Mouse (Mus musculus) stomach, postnatal 0 days (tissue): ENCODE measurements around the gene Maats1.

Experiments
- CTCF ChIP-seq: IDR thresholded peaks from 2 replicates; pipeline ENCODE4 v1.5.1; 2016; ENCODE audit warnings: antibody characterized with exemption, low read depth, mild to moderate bottlenecking, moderate library complexity
- EP300 ChIP-seq: optimal IDR thresholded peaks from 2 replicates; pipeline ENCODE3; 2016; ENCODE audit warnings: antibody characterized with exemption

GRCm38 (mm10) chr16:38387389-38387788 lies 45.4 kb upstream of the Maats1 start:
- no peak for TF ChIP-seq EP300
- no peak for TF ChIP-seq CTCF
